In genomic region chr13:24518887-24519286, GRCm38 (mm10) we compare ENCODE assay signal across 9 mouse cellular contexts.
DNase-seq lines count a peak whose midpoint lies in the region; ATAC-seq and TF ChIP-seq lines count a peak whose summit lies in the region.
"Had no signal": no experiment of that assay in that cellular context is flagged by ENCODE, and none has a peak within 500 bp of the region (broad histone marks: within the 10 kb centered on the region; RNA-seq: fewer than 3 reads in every experiment).

No protein-coding gene starts in this region.

- H3K4me2 ChIP-seq in hindbrain, embryonic 11.5 days (replicated peaks; ENCODE audit: low read depth, low read length), result no peak overlapping the region
- no peak overlapping the region for H3K4me2 ChIP-seq in hindbrain, embryonic 16.5 days (ENCODE audit: low read length)
- H3K4me2 ChIP-seq in kidney, postnatal 0 days (ENCODE audit: low read length), result no peak overlapping the region
- H3K4me2 ChIP-seq in forebrain, embryonic 15.5 days (replicated peaks), result no peak overlapping the region
- H3K4me2 ChIP-seq: limb, embryonic 12.5 days had no signal

- peak; percentile 73 for DNase-seq in hindbrain, embryonic 11.5 days (ENCODE audit: low spot score)
- DNase-seq in A20 (ENCODE audit: low read depth, low spot score), result peak; percentile 64
- peak; percentile 48 for DNase-seq in T-cell, adult 2 months (ENCODE audit: low spot score)
- peak; percentile 56 for DNase-seq in embryonic facial prominence, embryonic 10.5 days (ENCODE audit: low spot score)
- DNase-seq in kidney, postnatal 0 days (ENCODE audit: low spot score), result peak; percentile 39
- peak; percentile 86 for DNase-seq in naive thymus-derived CD4-positive, alpha-beta T cell, adult 2 months (ENCODE audit: low read depth)

- no peak overlapping the region for H3K9ac ChIP-seq in hindbrain, embryonic 11.5 days (ENCODE audit: low read depth, low read length)
- H3K9ac ChIP-seq in hindbrain, embryonic 16.5 days (ENCODE audit: low read depth, low read length), result no peak overlapping the region
- H3K9ac ChIP-seq in kidney, postnatal 0 days (ENCODE audit: low read depth, low read length), result no peak overlapping the region
- H3K9ac ChIP-seq in forebrain, embryonic 15.5 days (replicated peaks), result no peak overlapping the region
- H3K9ac ChIP-seq: limb, embryonic 12.5 days had no signal

- H3K9me3 ChIP-seq in hindbrain, embryonic 11.5 days (ENCODE audit: control insufficient read depth, low read length), result no peaks in the 10 kb centered on the region
- H3K9me3 ChIP-seq in hindbrain, embryonic 16.5 days (ENCODE audit: control insufficient read depth, low read length), result no peaks in the 10 kb centered on the region
- H3K9me3 ChIP-seq in embryonic facial prominence, embryonic 10.5 days, result no peaks in the 10 kb centered on the region
- H3K9me3 ChIP-seq in kidney, postnatal 0 days (replicated peaks; ENCODE audit: low read length), result no peaks in the 10 kb centered on the region
- H3K9me3 ChIP-seq in forebrain, embryonic 15.5 days, result no peaks in the 10 kb centered on the region
- H3K9me3 ChIP-seq: limb, embryonic 12.5 days had no signal

- no peak overlapping the region for H3K27ac ChIP-seq in hindbrain, embryonic 11.5 days (ENCODE audit: low read depth, low read length)
- no peak overlapping the region for H3K27ac ChIP-seq in hindbrain, embryonic 16.5 days (ENCODE audit: low read depth, low read length)
- H3K27ac ChIP-seq in embryonic facial prominence, embryonic 10.5 days (replicated peaks), result no peak overlapping the region
- no peak overlapping the region for H3K27ac ChIP-seq in kidney, postnatal 0 days
- H3K27ac ChIP-seq in forebrain, embryonic 15.5 days (replicated peaks), result no peak overlapping the region
- H3K27ac ChIP-seq: limb, embryonic 12.5 days had no signal

- 34% methylated on average over 6 of the region's 6 CpGs for WGBS in hindbrain, embryonic 11.5 days
- WGBS in hindbrain, embryonic 16.5 days, result 36% methylated on average over 6 of the region's 6 CpGs
- 40% methylated on average over 6 of the region's 6 CpGs for WGBS in embryonic facial prominence, embryonic 10.5 days
- 46% methylated on average over 6 of the region's 6 CpGs for WGBS in kidney, postnatal 0 days
- WGBS in forebrain, embryonic 15.5 days, result 45% methylated on average over 6 of the region's 6 CpGs

- peak; percentile 67 for TF ChIP-seq CTCF in kidney, postnatal 0 days (IDR thresholded peaks at IDR 0.05; ENCODE audit: low read depth)

- no peak for ATAC-seq in hindbrain, embryonic 11.5 days (ENCODE audit: low FRiP score)
- no peak for ATAC-seq in hindbrain, embryonic 16.5 days
- no peak for ATAC-seq in kidney, postnatal 0 days (replicated peaks; ENCODE audit: low FRiP score, low read depth)
- no peak for ATAC-seq in forebrain, embryonic 15.5 days (replicated peaks)

- no peaks in the 10 kb centered on the region for H3K27me3 ChIP-seq in hindbrain, embryonic 11.5 days (ENCODE audit: control insufficient read depth, insufficient read depth, low read length)
- H3K27me3 ChIP-seq in hindbrain, embryonic 16.5 days (replicated peaks; ENCODE audit: control insufficient read depth, insufficient read depth, low read length), result no peaks in the 10 kb centered on the region
- peaks cover 6% of the 10 kb centered on the region; the same call in 1 of the 2 replicates for H3K27me3 ChIP-seq in embryonic facial prominence, embryonic 10.5 days (replicated peaks; ENCODE audit: low read depth, poor library complexity, severe bottlenecking)
- no peaks in the 10 kb centered on the region for H3K27me3 ChIP-seq in kidney, postnatal 0 days (ENCODE audit: insufficient read depth, low read length)
- no peaks in the 10 kb centered on the region for H3K27me3 ChIP-seq in forebrain, embryonic 15.5 days

- no peak overlapping the region for H3K4me3 ChIP-seq in hindbrain, embryonic 11.5 days (ENCODE audit: low read depth, low read length)
- H3K4me3 ChIP-seq in hindbrain, embryonic 16.5 days (ENCODE audit: low read length), result no peak overlapping the region
- H3K4me3 ChIP-seq in embryonic facial prominence, embryonic 10.5 days, result no peak overlapping the region
- H3K4me3 ChIP-seq in kidney, postnatal 0 days (replicated peaks; ENCODE audit: low read depth, low read length), result no peak overlapping the region
- H3K4me3 ChIP-seq in forebrain, embryonic 15.5 days, result no peak overlapping the region
- H3K4me3 ChIP-seq: limb, embryonic 12.5 days had no signal

- H3K4me1 ChIP-seq in hindbrain, embryonic 11.5 days (replicated peaks; ENCODE audit: control insufficient read depth, insufficient read depth, low read length), result 0 out of 2 replicates have a peak, but pooled peaks cover 3% of the 10 kb centered on the region
- peaks cover 15% of the 10 kb centered on the region for H3K4me1 ChIP-seq in hindbrain, embryonic 16.5 days (ENCODE audit: control insufficient read depth, insufficient read depth, low read depth, low read length)
- H3K4me1 ChIP-seq in embryonic facial prominence, embryonic 10.5 days, result peaks cover 23% of the 10 kb centered on the region
- H3K4me1 ChIP-seq in kidney, postnatal 0 days (replicated peaks; ENCODE audit: insufficient read depth, low read length), result no peaks in the 10 kb centered on the region
- peaks cover 29% of the 10 kb centered on the region for H3K4me1 ChIP-seq in forebrain, embryonic 15.5 days

- no peaks in the 10 kb centered on the region for H3K36me3 ChIP-seq in hindbrain, embryonic 11.5 days (ENCODE audit: control insufficient read depth, insufficient read depth, low read length)
- no peaks in the 10 kb centered on the region for H3K36me3 ChIP-seq in hindbrain, embryonic 16.5 days (ENCODE audit: control insufficient read depth, insufficient read depth, low read length)
- no peaks in the 10 kb centered on the region for H3K36me3 ChIP-seq in embryonic facial prominence, embryonic 10.5 days (replicated peaks)
- no peaks in the 10 kb centered on the region for H3K36me3 ChIP-seq in kidney, postnatal 0 days (ENCODE audit: insufficient read depth, low read length)
- H3K36me3 ChIP-seq in forebrain, embryonic 15.5 days, result no peaks in the 10 kb centered on the region
- H3K36me3 ChIP-seq: limb, embryonic 12.5 days had no signal
